Mouse (Mus musculus): ENCODE measurements at regions not wholly inside any gene's neighbourhood (a gene's known extent, or its start where the extent isn't known, plus 50 kb on each side); places are given as distances from the start of the nearest gene placed in this dataset.

- no peak for DNase-seq
Observed at GRCm38 (mm10) chr7:142835319-142835718, 92.1 kb upstream of the Ins2 start.

DNA sequence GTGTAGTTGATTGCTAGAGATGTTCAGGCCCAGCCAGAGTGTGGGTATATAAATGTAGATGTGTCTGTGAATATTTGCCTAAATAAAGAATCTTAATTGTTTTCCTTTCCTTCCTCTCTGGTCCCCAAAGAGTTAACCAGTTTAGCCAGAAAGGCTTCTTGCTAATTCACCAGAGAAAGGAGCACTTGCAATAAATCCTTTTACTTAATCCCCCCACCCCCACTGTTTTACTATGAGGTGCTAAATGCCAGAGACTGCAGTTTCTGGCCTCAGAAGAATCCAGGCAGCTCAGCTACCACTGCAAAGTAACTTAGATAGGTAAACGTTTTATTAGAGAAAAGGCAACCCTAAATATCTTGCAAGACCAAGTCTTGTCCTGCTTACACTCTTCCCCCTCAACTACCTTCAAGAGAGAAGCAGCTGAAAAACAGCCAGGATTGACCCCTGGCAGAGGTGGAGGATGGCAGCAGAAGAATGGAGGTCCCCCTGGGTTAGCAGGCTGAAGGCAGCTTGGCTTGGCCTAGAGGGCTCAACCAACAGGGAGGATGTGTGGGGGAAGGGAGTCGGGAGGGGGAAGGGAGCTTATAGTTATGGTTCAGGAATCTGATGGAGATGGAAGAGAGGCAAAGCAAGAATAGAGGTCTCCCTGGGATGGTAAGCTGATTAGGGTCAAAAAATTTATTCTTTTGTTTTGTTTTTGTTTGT is 87.9 kb upstream of the Ins2 start:
- DNase-seq, result no peak

DNA sequence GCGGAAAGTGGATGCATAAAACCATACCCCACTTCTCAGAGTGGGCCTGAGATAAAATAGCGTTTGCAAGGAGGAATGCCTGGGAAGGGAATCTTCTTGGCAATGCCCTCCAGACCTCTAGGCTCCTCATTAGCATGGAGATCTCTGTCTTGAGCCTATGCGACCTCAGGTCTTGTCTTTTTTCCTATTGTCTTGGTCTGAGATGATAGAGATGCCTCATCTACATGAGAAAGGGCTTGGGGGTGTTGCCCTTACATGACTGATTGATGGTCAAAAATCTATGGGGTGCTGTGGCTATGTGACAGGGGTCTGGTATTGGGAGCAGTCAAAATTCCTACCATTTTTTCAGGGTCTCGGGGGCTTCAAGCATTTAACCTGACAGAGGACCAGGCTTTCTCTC is 67.5 kb upstream of the Ins2 start:
- DNase-seq, result no peak

DNA sequence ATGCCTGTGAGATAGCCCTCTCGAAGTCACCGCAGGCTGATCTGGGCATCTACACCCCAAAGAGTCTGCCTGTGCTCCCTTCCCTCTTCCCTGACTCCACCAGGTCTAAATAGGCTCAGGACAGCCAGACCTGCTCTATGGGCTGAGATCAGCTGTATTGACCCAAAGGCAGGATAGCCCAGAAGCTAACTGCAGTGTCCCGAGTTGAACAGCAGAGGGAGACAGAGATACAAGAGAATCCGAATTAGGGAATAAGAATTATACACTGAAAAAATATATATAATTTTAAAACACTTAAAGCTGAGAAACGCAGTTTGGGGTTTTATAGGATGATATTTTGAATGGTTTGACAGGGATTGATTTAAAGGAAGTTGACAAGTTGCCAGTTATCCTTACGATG is 56.2 kb upstream of the Ins2 start:
- peak; percentile 64 for DNase-seq

- no peak for DNase-seq
Observed at GRCm38 (mm10) chr7:142794481-142794880, 51.3 kb upstream of the Ins2 start.
